Mouse (Mus musculus): ENCODE measurements at regions not wholly inside any gene's neighbourhood (a gene's known extent, or its start where the extent isn't known, plus 50 kb on each side); places are given as distances from the start of the nearest gene placed in this dataset.

DNA sequence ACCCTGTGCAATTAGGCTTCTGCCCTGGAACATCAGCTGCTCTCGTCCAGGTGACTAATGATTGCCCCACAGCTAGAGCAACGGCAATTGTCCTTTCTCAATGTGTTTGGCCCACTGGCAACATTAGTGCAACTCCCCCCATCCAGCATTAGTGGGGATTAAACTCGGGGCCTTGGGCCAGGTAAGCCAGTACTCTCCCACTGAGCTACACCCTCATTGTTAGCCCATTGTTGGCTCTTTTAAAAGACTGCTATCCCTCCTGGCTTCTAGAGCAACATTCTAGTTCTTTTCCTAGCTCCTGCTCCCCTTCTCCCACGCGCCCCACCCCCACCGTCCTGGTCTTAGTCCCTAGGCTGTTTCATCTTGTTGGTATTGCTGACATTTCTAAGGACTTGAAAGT lies 463.4 kb downstream of the Zfp704 start:
- Histone ChIP-seq H3K36me3 (ENCODE audit: control insufficient read depth, insufficient read depth) (no peaks in the 10 kb centered on the region), H3K79me3 (ENCODE audit: low read depth) (no peaks in the 10 kb centered on the region), H3ac (ENCODE audit: control insufficient read depth, insufficient read length, low read depth) (no peak overlapping the region), H3K4me3 (ENCODE audit: insufficient read depth, poor library complexity, severe bottlenecking) (no peak overlapping the region), H3K79me2 (ENCODE audit: control insufficient read depth, insufficient read depth) (no peaks in the 10 kb centered on the region), H3K27me3 (ENCODE audit: control insufficient read depth, insufficient read depth, insufficient read length) (no peaks in the 10 kb centered on the region)
- TF ChIP-seq CEBPB (IDR thresholded peaks at IDR 0.05; ENCODE audit: low read depth) (no peak), FOSL1 (IDR thresholded peaks at IDR 0.05; ENCODE audit: insufficient read depth, low read length, poor library complexity, severe bottlenecking) (no peak), CTCF (IDR thresholded peaks at IDR 0.05; ENCODE audit: control insufficient read depth, insufficient read depth, insufficient read length) (no peak), MYOD1 (IDR thresholded peaks at IDR 0.05; ENCODE audit: control insufficient read depth, insufficient read length, low read depth) (no peak), MYOG (IDR thresholded peaks at IDR 0.05; ENCODE audit: control insufficient read depth, extremely low read depth, insufficient read length) (no peak), USF1 (IDR thresholded peaks at IDR 0.05; ENCODE audit: low read depth) (no peak), MAX (IDR thresholded peaks at IDR 0.05) (no peak)

DNA sequence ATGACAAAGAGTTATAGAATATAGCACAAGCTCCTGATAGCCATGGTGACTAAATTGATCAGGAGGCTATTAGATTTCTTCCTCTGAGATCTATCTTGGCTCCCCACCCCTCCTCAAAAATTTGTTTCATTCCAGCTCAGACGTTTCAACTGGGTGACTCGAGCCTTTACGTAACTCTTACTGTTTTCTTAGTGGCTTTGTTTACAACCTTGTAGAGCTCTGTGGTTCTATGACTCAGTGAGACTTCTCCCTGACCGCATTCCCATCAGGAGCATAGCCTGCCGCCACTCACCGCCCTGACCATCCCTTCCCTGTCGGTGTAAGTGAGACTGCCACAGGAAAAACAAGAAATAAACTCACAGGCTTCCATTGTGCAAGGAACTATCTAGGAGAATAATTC lies 464.3 kb downstream of the Zfp704 start:
- no peaks in the 10 kb centered on the region for H3K79me2 ChIP-seq (ENCODE audit: control insufficient read depth, insufficient read depth)
- TF ChIP-seq CEBPB (IDR thresholded peaks at IDR 0.05; ENCODE audit: low read depth) (peak; percentile 76), MYOD1 (IDR thresholded peaks at IDR 0.05; ENCODE audit: control insufficient read depth, insufficient read length, low read depth) (peak; percentile 31), USF1 (IDR thresholded peaks at IDR 0.05; ENCODE audit: low read depth) (no peak), FOSL1 (IDR thresholded peaks at IDR 0.05; ENCODE audit: insufficient read depth, low read length, poor library complexity, severe bottlenecking) (peak; percentile 96), CTCF (IDR thresholded peaks at IDR 0.05; ENCODE audit: control insufficient read depth, insufficient read depth, insufficient read length) (no peak), MYOG (IDR thresholded peaks at IDR 0.05; ENCODE audit: control insufficient read depth, extremely low read depth, insufficient read length) (no peak), MAX (IDR thresholded peaks at IDR 0.05) (peak; percentile 15)
- H3K27me3 ChIP-seq (ENCODE audit: control insufficient read depth, insufficient read depth, insufficient read length) = no peaks in the 10 kb centered on the region
- no peaks in the 10 kb centered on the region for H3K79me3 ChIP-seq (ENCODE audit: low read depth)
- H3ac ChIP-seq (ENCODE audit: control insufficient read depth, insufficient read length, low read depth) = no peak overlapping the region
- no peaks in the 10 kb centered on the region for H3K36me3 ChIP-seq (ENCODE audit: control insufficient read depth, insufficient read depth)
- H3K4me3 ChIP-seq (ENCODE audit: insufficient read depth, poor library complexity, severe bottlenecking) = no peak overlapping the region

DNA sequence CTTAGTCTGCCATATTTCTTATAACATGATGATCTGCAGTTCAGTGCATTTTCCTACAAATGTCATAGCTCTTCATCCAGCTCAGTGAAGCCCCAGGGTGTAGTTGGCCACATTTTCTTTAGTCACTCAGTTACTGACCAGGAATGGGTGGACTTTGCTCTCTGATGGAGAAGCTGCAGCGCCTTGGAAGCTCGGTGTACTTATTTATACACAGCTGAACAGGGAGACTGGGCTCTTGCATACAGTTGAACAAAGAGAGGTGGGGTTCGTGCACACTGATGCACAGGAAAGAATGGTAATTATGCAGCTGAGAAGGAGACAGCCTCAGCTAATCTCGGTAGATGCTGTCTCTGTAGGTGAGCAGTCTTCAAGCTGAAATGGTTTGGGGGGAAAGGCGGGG lies 468.0 kb downstream of the Zfp704 start:
- H3K36me3 ChIP-seq (ENCODE audit: control insufficient read depth, insufficient read depth) = no peaks in the 10 kb centered on the region
- H3K79me3 ChIP-seq (ENCODE audit: low read depth) = no peaks in the 10 kb centered on the region
- H3K79me2 ChIP-seq (ENCODE audit: control insufficient read depth, insufficient read depth) = no peaks in the 10 kb centered on the region
- no peak overlapping the region for H3K4me3 ChIP-seq (ENCODE audit: insufficient read depth, poor library complexity, severe bottlenecking)
- no peaks in the 10 kb centered on the region for H3K27me3 ChIP-seq (ENCODE audit: control insufficient read depth, insufficient read depth, insufficient read length)
- H3ac ChIP-seq (ENCODE audit: control insufficient read depth, insufficient read length, low read depth) = no peak overlapping the region
- TF ChIP-seq USF1 (IDR thresholded peaks at IDR 0.05; ENCODE audit: low read depth) = no peak
- TF ChIP-seq MAX (IDR thresholded peaks at IDR 0.05) = no peak
- no peak for TF ChIP-seq MYOG (IDR thresholded peaks at IDR 0.05; ENCODE audit: control insufficient read depth, extremely low read depth, insufficient read length)
- TF ChIP-seq CEBPB (IDR thresholded peaks at IDR 0.05; ENCODE audit: low read depth) = no peak

DNA sequence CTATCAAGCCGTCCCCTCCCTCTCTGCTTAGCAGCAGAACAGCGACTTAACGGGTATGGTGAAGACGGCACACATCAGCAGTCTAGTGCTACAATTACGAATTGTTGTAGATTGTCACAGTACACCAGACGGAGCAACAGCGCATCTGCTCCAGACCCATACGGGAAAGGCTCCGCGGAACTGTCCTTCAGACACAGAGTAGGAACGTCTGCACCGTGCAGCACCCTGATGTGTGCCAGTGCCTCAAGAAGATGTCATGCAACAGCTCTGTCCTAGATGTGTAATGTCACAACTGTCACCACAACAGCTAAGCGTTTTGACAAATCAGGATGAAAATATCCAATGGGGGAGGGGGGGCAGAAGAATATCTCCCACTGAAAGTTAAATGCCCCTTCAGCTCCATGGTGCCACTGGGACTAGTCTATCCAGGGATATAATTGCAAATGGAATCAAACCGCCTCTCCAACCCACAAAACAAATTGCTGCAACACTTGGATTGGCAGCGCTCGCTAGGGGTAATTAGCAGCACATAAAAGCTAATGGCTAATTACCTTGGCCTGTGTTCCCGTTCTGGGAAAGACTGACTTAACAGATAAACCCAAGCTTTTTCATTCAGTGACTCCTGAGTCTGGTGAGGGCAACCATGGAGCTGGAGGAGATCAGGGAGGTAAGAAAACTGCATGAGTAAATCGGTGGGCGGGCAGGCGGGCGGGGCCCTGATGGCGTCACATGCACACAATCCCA lies 472.6 kb downstream of the Zfp704 start:
- Histone ChIP-seq H3K79me2 (ENCODE audit: control insufficient read depth, insufficient read depth) (no peaks in the 10 kb centered on the region), H3K79me3 (ENCODE audit: low read depth) (no peaks in the 10 kb centered on the region), H3K4me3 (ENCODE audit: insufficient read depth, poor library complexity, severe bottlenecking) (no peak overlapping the region), H3K27me3 (ENCODE audit: control insufficient read depth, insufficient read depth, insufficient read length) (no peaks in the 10 kb centered on the region), H3K36me3 (ENCODE audit: control insufficient read depth, insufficient read depth) (no peaks in the 10 kb centered on the region), H3ac (ENCODE audit: control insufficient read depth, insufficient read length, low read depth) (no peak overlapping the region)
- no peak for TF ChIP-seq USF1 (IDR thresholded peaks at IDR 0.05; ENCODE audit: low read depth)
- TF ChIP-seq MAX (IDR thresholded peaks at IDR 0.05) = no peak
- no peak for TF ChIP-seq MYOG (IDR thresholded peaks at IDR 0.05; ENCODE audit: control insufficient read depth, extremely low read depth, insufficient read length)
- no peak for TF ChIP-seq CTCF (IDR thresholded peaks at IDR 0.05; ENCODE audit: control insufficient read depth, insufficient read depth, insufficient read length)
- no peak for TF ChIP-seq FOSL1 (IDR thresholded peaks at IDR 0.05; ENCODE audit: insufficient read depth, low read length, poor library complexity, severe bottlenecking)
- no peak for TF ChIP-seq MYOD1 (IDR thresholded peaks at IDR 0.05; ENCODE audit: control insufficient read depth, insufficient read length, low read depth)
- TF ChIP-seq CEBPB (IDR thresholded peaks at IDR 0.05; ENCODE audit: low read depth) = no peak

DNA sequence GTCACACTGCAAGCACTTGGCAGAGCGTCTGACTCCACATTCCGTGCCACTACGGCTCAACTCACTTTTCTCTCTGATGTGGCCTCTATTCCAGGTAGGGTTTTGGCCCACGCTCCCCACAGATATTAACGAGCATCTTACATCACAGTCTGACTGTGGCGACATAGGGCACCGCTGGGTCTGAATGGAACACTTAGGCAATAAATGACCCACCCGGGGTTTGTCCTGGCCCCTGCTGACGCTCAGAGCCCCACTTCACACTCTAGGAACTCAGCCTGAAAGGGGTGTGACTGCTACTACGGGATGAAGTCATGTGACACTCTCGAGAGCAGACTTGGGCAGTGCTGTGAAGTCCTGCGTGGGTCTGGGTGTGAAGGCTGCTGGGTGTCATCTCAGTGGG lies 475.9 kb downstream of the Zfp704 start:
- H3K79me2 ChIP-seq (ENCODE audit: control insufficient read depth, insufficient read depth) = no peaks in the 10 kb centered on the region
- no peaks in the 10 kb centered on the region for H3K79me3 ChIP-seq (ENCODE audit: low read depth)
- no peak overlapping the region for H3ac ChIP-seq (ENCODE audit: control insufficient read depth, insufficient read length, low read depth)
- no peaks in the 10 kb centered on the region for H3K36me3 ChIP-seq (ENCODE audit: control insufficient read depth, insufficient read depth)
- no peak for TF ChIP-seq MAX (IDR thresholded peaks at IDR 0.05)
- no peak for TF ChIP-seq CEBPB (IDR thresholded peaks at IDR 0.05; ENCODE audit: low read depth)
- TF ChIP-seq FOSL1 (IDR thresholded peaks at IDR 0.05; ENCODE audit: insufficient read depth, low read length, poor library complexity, severe bottlenecking) = no peak
- TF ChIP-seq MYOD1 (IDR thresholded peaks at IDR 0.05; ENCODE audit: control insufficient read depth, insufficient read length, low read depth) = no peak
- TF ChIP-seq MYOG (IDR thresholded peaks at IDR 0.05; ENCODE audit: control insufficient read depth, extremely low read depth, insufficient read length) = no peak
- TF ChIP-seq USF1 (IDR thresholded peaks at IDR 0.05; ENCODE audit: low read depth) = no peak
- no peak for TF ChIP-seq CTCF (IDR thresholded peaks at IDR 0.05; ENCODE audit: control insufficient read depth, insufficient read depth, insufficient read length)
- no peak overlapping the region for H3K4me3 ChIP-seq (ENCODE audit: insufficient read depth, poor library complexity, severe bottlenecking)
- H3K27me3 ChIP-seq (ENCODE audit: control insufficient read depth, insufficient read depth, insufficient read length) = no peaks in the 10 kb centered on the region

Data from C2C12 (cell line).